Mouse (Mus musculus): ENCODE results near the gene Dusp22. TPM values are rescaled to one million over a fixed set of nuclear protein-coding genes. Genes with fewer than 3 reads are reported as not detected.

The Dusp22 gene
- 14.8 and 23.7 TPM in 2 replicates for polyA plus RNA-seq (2012; rRNA removed)

DNA sequence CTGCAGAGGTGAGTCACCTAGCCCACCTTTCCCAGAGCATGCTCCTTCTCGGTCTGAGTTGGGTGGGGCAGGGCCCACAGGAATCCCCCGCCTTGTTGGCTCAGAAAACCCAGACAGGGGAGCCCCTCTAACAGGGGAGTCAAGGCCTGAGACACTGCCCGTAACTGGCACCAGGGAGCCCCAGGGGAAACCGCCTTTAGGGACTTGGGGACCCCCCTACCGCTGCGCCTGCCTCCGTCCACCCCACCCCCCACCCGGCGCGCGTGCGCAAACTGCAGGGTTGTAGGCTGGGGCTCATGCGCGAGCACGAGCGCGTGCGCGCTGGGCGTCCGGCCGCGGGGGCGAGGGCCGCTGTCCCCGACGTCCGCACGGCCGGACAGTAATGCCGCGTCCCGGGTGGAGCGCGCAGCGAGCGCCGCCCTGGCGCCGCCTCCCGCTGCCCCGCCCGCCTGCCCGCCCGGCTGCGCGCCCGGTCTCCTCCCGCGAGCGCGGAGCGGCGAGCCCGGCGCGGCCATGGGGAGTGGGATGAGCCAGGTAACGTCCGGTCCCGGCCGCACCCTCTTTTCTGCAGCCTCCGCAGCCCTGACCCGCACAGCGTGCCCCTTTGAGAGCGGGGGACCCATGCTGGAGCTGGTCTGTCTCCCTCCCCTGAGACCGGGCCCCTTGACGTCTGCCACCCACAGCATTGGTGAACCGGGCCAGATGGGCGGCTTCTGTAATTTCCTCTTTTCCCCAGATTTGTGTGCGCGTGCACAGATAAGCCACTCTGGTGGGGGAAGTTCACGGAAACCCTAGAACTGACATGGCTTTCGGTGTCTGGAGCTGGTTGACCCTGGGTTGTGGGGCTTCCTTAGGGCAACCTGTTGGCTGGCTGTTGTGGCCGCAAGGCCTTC lies at the start of gene Dusp22:
Dusp22 (plus strand) TSS at position 387 of the 893 bp plus-strand sequence.
- WGBS: under 1% methylated on average over 74 of the region's 74 CpGs
- peak; percentile 29; the same call in 1 of the 2 replicates for TF ChIP-seq POLR2A (IDR thresholded peaks at IDR 0.05; ENCODE audit: borderline replicate concordance, extremely low read depth, low read depth, low read length)
- no peak for TF ChIP-seq CTCF (IDR thresholded peaks at IDR 0.05; ENCODE audit: insufficient read depth, low read length)
- Histone ChIP-seq H3K4me1 (ENCODE audit: control insufficient read depth, insufficient read depth, low read length) (no peaks in the 10 kb centered on the region), H3K4me3 (replicated peaks; ENCODE audit: extremely low read depth, low read depth, low read length) (peak within 1 kb of the TSS; percentile 97)
- peak; percentile 82 for DNase-seq

DNA sequence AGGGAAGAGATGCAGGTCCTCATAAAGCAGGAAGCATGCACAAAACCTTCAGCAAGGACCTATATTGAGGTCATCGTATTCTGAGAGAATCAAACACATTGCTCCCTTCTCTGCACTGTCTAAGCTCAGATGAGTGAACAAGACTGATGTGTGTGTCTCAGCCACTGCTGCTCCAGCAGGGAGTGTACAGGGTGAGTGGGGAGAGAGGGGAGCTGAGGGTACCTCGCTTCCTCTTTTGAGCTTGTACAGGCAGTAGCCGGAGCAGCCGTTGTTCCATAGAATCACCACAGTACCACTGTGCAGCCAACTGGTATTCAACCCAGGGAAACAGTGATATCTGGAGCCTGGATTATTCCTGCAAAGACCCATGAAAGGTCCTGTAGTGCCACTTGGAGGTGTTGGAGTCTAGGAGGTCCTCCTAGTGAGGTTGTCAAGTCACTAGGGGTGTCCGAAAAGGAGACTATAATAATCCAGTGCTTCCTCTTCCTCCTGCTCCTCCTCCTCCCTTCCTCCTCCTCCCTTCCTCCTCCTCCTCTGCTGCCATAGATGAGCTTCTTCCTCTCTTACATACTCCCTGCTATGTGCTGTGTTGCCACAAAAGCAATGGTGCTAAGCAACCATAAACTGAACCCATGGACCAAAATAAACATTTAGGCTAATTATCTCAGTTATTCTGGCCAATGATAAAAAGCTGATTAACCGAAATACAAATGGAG lies 47.6 kb upstream of the Dusp22 start:
- no peak for DNase-seq
- Histone ChIP-seq H3K4me3 (replicated peaks; ENCODE audit: extremely low read depth, low read depth, low read length) (no peak overlapping the region), H3K4me1 (ENCODE audit: control insufficient read depth, insufficient read depth, low read length) (no peaks in the 10 kb centered on the region)
- TF ChIP-seq CTCF (IDR thresholded peaks at IDR 0.05; ENCODE audit: insufficient read depth, low read length) (no peak), POLR2A (IDR thresholded peaks at IDR 0.05; ENCODE audit: borderline replicate concordance, extremely low read depth, low read depth, low read length) (no peak)
- WGBS: 76% methylated on average over 6 of the region's 6 CpGs

DNA sequence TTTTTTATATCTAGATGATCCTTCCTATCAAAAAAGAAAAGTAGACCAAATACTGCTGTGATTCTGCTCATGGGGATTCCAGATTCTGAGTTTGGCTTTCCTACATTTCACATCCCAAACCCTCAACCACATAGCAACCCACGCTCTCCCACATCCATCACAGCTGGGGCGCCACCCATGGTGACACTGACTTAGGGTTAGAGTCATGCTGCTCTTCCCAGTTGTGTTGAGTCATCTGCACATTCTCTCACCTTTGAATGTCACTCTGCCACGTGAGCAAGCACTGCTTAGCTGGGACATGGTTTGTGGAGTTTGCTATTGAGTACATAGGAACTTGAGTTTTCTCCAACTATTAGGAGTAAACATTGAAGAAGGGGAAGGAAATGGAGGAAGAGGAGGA lies 40.1 kb upstream of the Dusp22 start:
- Histone ChIP-seq H3K4me1 (ENCODE audit: control insufficient read depth, insufficient read depth, low read length) (no peaks in the 10 kb centered on the region), H3K4me3 (replicated peaks; ENCODE audit: extremely low read depth, low read depth, low read length) (no peak overlapping the region)
- DNase-seq: no peak
- TF ChIP-seq POLR2A (IDR thresholded peaks at IDR 0.05; ENCODE audit: borderline replicate concordance, extremely low read depth, low read depth, low read length) (no peak), CTCF (IDR thresholded peaks at IDR 0.05; ENCODE audit: insufficient read depth, low read length) (no peak)
- 42% methylated on average over 3 of the region's 3 CpGs for WGBS

DNA sequence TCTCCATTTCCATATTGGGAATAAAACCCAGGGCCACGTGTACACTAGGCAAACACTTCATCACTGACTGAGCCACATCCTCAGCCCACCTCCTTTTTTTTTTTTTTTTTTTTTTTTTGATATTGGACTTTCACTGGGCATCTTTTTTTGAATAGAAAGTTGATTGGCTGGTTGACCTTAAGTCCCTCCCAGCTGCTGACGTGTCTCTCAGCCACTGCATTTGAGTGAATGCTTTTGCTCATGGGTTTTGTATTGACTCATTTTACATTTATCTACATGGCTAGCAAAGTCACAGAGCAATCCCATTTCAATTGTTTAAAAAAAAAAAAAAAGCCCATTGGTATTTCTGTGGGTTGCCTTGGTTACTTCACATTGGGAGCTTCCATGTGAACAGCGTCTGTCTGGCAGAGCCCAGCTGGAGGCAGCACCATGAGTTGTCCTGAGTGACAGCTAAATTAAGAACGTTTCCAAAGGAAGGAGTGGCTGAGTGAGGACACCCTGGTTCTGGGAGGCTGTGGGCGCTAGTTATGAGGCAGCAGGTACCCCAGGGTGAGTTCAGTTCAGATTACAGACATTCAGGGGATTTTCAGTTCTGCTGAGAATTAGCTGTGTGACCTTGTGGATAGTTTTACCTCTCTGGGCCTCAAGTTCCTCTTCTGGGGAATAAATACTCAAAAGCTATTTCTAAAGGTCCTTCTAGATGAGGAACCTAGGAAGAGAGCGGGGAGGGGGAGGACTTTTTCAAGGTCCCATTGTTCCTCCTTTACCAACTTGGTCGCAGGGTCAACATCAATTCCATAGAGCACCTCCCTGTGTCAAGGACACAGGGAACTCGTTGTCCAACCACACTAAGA lies 31.4 kb upstream of the Dusp22 start:
- DNase-seq: no peak
- H3K4me1 ChIP-seq (ENCODE audit: control insufficient read depth, insufficient read depth, low read length): no peaks in the 10 kb centered on the region
- TF ChIP-seq POLR2A (IDR thresholded peaks at IDR 0.05; ENCODE audit: borderline replicate concordance, extremely low read depth, low read depth, low read length) (no peak), CTCF (IDR thresholded peaks at IDR 0.05; ENCODE audit: insufficient read depth, low read length) (no peak)
- no peak overlapping the region for H3K4me3 ChIP-seq (replicated peaks; ENCODE audit: extremely low read depth, low read depth, low read length)
- 52% methylated on average over 8 of the region's 8 CpGs for WGBS

DNA sequence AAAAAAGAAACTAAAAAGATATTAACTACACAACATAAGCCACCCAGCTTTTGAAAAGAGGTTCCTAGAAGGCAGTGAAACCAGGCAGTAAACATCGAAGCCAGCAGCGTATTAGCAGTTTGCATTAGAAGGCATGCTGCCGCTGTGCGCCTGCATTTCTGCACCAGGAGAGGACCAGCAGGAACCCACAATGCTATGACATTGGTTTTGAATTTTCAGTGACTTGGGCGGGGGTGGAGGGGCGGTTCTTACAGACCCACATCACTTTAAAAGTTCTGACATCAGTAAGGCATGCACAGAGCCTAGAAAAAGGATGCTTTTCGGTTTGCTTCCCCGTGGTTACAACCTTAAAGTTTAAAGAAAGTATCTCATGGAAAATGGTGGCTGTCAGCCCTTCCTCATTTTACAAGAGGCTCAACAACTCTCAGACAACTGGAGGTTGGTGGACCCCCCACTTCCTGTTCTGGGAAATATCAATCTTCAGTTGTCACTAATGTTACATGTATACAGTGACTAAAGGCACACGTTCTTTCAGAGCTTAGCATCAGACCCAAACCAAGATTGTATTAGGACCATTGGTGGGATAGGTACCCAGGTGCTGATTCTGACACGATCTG lies 29.9 kb upstream of the Dusp22 start:
- Histone ChIP-seq H3K4me1 (ENCODE audit: control insufficient read depth, insufficient read depth, low read length) (no peaks in the 10 kb centered on the region), H3K4me3 (replicated peaks; ENCODE audit: extremely low read depth, low read depth, low read length) (no peak overlapping the region)
- DNase-seq: no peak
- 58% methylated on average over 10 of the region's 10 CpGs for WGBS
- TF ChIP-seq CTCF (IDR thresholded peaks at IDR 0.05; ENCODE audit: insufficient read depth, low read length): no peak
- TF ChIP-seq POLR2A (IDR thresholded peaks at IDR 0.05; ENCODE audit: borderline replicate concordance, extremely low read depth, low read depth, low read length): no peak

DNA sequence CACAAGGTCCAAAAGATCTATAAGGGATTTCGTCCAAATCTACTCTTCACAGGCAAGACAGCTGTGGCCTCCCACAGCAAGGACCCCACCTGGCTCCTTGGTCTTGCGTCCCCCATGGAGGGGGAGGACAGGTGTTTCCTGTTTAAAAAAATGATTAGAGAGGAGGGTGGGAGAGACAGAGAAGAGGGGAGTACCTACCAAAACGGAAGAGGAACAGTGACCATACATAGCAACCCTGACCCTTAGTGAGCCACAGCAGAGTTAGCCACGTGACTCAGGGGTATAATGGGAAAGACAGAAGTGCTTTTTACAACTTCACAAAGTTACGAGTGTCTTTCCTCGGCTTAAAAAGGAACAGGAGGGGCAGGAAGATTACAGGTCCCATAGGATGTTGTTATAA lies 26.8 kb upstream of the Dusp22 start:
- no peak for TF ChIP-seq CTCF (IDR thresholded peaks at IDR 0.05; ENCODE audit: insufficient read depth, low read length)
- no peak for TF ChIP-seq POLR2A (IDR thresholded peaks at IDR 0.05; ENCODE audit: borderline replicate concordance, extremely low read depth, low read depth, low read length)
- H3K4me3 ChIP-seq (replicated peaks; ENCODE audit: extremely low read depth, low read depth, low read length): no peak overlapping the region
- no peaks in the 10 kb centered on the region for H3K4me1 ChIP-seq (ENCODE audit: control insufficient read depth, insufficient read depth, low read length)
- no peak for DNase-seq
- 41% methylated on average over 6 of the region's 6 CpGs for WGBS

DNA sequence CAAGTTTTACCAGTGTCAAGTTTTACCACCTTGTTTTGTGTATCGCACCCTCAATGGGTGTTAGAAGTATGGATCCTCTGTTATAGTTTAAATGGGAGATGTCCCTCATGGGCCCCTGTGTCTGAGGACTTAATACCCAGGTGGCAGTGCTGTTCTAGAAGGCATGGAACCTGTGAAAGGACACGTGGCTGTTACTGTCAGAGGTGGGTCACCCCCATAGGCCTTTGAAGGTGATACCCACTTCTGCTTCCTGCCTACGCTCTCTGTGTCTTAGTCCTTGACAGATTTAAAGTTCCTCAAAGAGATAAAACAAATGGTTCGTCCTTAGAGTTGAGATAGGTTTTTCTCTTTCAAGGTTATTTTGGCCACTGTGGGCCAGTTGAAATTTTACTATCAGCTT lies 23.3 kb upstream of the Dusp22 start:
- TF ChIP-seq CTCF (IDR thresholded peaks at IDR 0.05; ENCODE audit: insufficient read depth, low read length) (no peak), POLR2A (IDR thresholded peaks at IDR 0.05; ENCODE audit: borderline replicate concordance, extremely low read depth, low read depth, low read length) (no peak)
- WGBS: 74% methylated on average over 4 of the region's 4 CpGs
- Histone ChIP-seq H3K4me1 (ENCODE audit: control insufficient read depth, insufficient read depth, low read length) (no peaks in the 10 kb centered on the region), H3K4me3 (replicated peaks; ENCODE audit: extremely low read depth, low read depth, low read length) (no peak overlapping the region)
- DNase-seq: no peak

DNA sequence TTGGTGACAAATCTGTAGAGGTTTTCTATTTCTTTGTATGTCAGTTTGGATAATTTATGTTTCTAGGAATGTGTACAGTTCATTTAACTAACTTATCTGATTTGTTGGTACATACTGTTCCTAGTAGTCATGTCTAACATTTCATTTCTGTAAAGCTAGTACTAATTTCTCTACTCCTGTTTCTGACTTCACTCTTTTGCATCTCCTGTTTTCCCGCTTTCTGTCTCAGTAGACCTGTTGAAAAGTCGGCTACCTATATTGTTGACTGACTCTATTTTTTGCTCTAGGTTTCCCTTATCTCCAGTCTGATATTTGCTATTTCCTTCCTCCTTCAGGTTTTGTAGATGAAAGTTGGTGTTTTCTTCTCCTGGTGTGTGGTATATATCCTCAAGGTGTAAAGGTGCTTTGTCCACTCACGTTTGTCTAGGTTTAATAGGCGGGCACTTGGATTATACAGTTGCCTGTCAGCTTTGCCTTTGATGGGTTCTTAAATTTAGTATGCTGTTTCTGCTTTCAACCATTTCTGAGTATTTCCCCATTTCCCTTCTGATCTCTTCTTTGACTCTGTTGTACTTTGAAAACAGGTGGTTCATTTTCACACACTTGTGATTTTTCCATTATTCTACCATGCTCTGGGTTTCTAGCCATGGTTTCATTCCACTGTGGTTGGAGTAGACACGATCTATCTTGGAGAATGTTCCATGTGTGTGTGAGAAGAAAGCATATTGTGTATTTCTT lies 21.3 kb upstream of the Dusp22 start:
- Histone ChIP-seq H3K4me3 (replicated peaks; ENCODE audit: extremely low read depth, low read depth, low read length) (no peak overlapping the region), H3K4me1 (ENCODE audit: control insufficient read depth, insufficient read depth, low read length) (no peaks in the 10 kb centered on the region)
- no peak for TF ChIP-seq POLR2A (IDR thresholded peaks at IDR 0.05; ENCODE audit: borderline replicate concordance, extremely low read depth, low read depth, low read length)
- TF ChIP-seq CTCF (IDR thresholded peaks at IDR 0.05; ENCODE audit: insufficient read depth, low read length): no peak
- 76% methylated on average over 5 of the region's 5 CpGs for WGBS
- no peak for DNase-seq

All from lung, adult 2 months (tissue).